Mouse (Mus musculus) embryonic facial prominence, embryonic 10.5 days (tissue): ENCODE measurements at regions not wholly inside any gene's neighbourhood (a gene's known extent, or its start where the extent isn't known, plus 50 kb on each side); places are given as distances from the start of the nearest gene placed in this dataset.

ENCODE experiments used
- DNase-seq: peaks from one replicate; pipeline ENCODE4 v3.0.0-alpha.2; 2017; ENCODE audit warnings: low spot score
- H3K27ac ChIP-seq: fragments of 300-500 bp; sonication (generic); replicated peaks from 2 replicates; pipeline ENCODE4 v1.5.1; 2016; ENCODE audit warnings: mild to moderate bottlenecking
- H3K27me3 ChIP-seq: fragments of 300-500 bp; sonication (generic); replicated peaks from 2 replicates; pipeline ENCODE4 v1.6.1; 2016; ENCODE audit warnings: low read depth, mild to moderate bottlenecking; ENCODE audit not compliant: poor library complexity, severe bottlenecking
- H3K36me3 ChIP-seq: fragments of 300-500 bp; sonication (generic); replicated peaks from 2 replicates; pipeline ENCODE4 v1.6.1; 2016; ENCODE audit warnings: mild to moderate bottlenecking, moderate library complexity
- H3K4me1 ChIP-seq: fragments of 300-500 bp; sonication (generic); 2 replicates; pipeline ENCODE4 v1.6.1; 2016
- H3K4me3 ChIP-seq: fragments of 300-500 bp; sonication (generic); 2 replicates; pipeline ENCODE4 v1.5.1; 2016; ENCODE audit warnings: mild to moderate bottlenecking, moderate library complexity
- H3K9me3 ChIP-seq: fragments of 300-500 bp; sonication (generic); 2 replicates; pipeline ENCODE4 v1.6.1; 2016; ENCODE audit warnings: mild to moderate bottlenecking
- WGBS: fragments of 180-500 bp; shearing (Covaris S2); methylation state at CpG from one replicate; pipeline ENCODE4 v1.1.7; 2016; 5-methylcytosine and 5-hydroxymethylcytosine counted together

GRCm38 (mm10) chr2:110540570-110541357 lies 56.3 kb upstream of the Slc5a12 start:
- no peaks in the 10 kb centered on the region for H3K27me3 ChIP-seq
- H3K9me3 ChIP-seq = no peaks in the 10 kb centered on the region
- H3K27ac ChIP-seq = no peak overlapping the region
- H3K4me3 ChIP-seq = no peak overlapping the region
- DNase-seq = no peak
- H3K4me1 ChIP-seq = no peaks in the 10 kb centered on the region
- 82% methylated on average over 6 of the region's 6 CpGs for WGBS
- H3K36me3 ChIP-seq = no peaks in the 10 kb centered on the region

DNA sequence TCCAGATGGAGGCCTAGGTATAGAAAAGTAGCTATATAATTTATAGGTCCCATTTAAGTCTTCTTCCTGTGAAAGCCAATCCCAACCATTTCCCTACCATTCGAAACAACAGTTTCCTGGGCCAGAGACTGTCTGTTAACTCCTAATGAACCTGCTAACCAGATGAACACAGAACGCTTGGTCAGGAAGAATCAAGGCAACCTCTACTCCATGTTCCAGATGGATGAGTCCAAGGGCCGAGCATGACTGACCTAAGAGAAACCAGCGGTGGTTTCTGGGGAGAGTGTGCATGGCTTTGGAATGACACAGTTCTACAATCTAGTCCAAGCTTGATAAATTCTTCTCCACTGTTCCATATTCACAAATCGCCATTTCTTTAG lies 55.8 kb upstream of the Slc5a12 start:
- no peaks in the 10 kb centered on the region for H3K36me3 ChIP-seq
- H3K27ac ChIP-seq = no peak overlapping the region
- H3K9me3 ChIP-seq = no peaks in the 10 kb centered on the region
- DNase-seq = no peak
- WGBS = 92% methylated on average over 5 of the region's 5 CpGs
- no peak overlapping the region for H3K4me3 ChIP-seq
- no peaks in the 10 kb centered on the region for H3K4me1 ChIP-seq
- no peaks in the 10 kb centered on the region for H3K27me3 ChIP-seq
